Mouse (Mus musculus) E14TG2a.4 (cell line): Measurements from ENCODE around the gene Cryl1.

Source experiments
- CTCF ChIP-seq: conservative IDR thresholded peaks from 2 replicates; pipeline ENCODE4 v1.5.1; 2014; ENCODE audit warnings: low read length
- NANOG ChIP-seq: IDR thresholded peaks from 2 replicates; pipeline ENCODE4 v1.6.1; 2014; ENCODE audit warnings: borderline replicate concordance, low read length, mixed read lengths

- no peak for TF ChIP-seq CTCF
- no peak for TF ChIP-seq NANOG
These were observed 18.9 kb upstream of the Cryl1 start for GRCm38 (mm10) chr14:57417187-57417586.
